Mouse (Mus musculus) heart, embryonic 11.5 days (tissue): ENCODE results near the gene Olfr1346. TPM values are rescaled to one million over a fixed set of nuclear protein-coding genes. Genes with fewer than 3 reads are reported as not detected.

Experiments used
- polyA plus RNA-seq: library from polyadenylated mRNA; unstranded; fragments of >200 nt; fragmentation: Nextera tagmentation; extraction: Ambion mirVana; gene quantifications from 2 replicates; pipeline ENCODE4 v1.2.1, GENCODE M21; 2014

Olfr1346 gene
- polyA plus RNA-seq, 1 experiment from 2014 or later, result not detected

Other genes with a start within 250 kb of the Olfr1346 start
- not detected in 2 replicates for gene Zscan5b, start 244.8 kb upstream of the Olfr1346 start, polyA plus RNA-seq
- not detected in 2 replicates for gene Epp13, start 214.4 kb upstream of the Olfr1346 start, polyA plus RNA-seq
- gene Zfp667, start 180.5 kb upstream of the Olfr1346 start, polyA plus RNA-seq, result 6.3 and 6.7 TPM in 2 replicates
- gene Zfp583, start 135.8 kb upstream of the Olfr1346 start, polyA plus RNA-seq, result 4.4 and 5.1 TPM in 2 replicates
- 1.1 and 2.4 TPM in 2 replicates for gene Gm3854, start 123.3 kb upstream of the Olfr1346 start, polyA plus RNA-seq
- gene Zfp78, start 103.8 kb upstream of the Olfr1346 start, polyA plus RNA-seq, result 1.5 and 2.0 TPM in 2 replicates
- gene Zfp28, start 83.8 kb upstream of the Olfr1346 start, polyA plus RNA-seq, result 8.0 and 8.5 TPM in 2 replicates
- gene Smim17, start 68.4 kb upstream of the Olfr1346 start, polyA plus RNA-seq, result not detected in 2 replicates
- gene Gm20715, start 56.8 kb upstream of the Olfr1346 start, polyA plus RNA-seq, result not detected in 2 replicates
- not detected in 2 replicates for gene Olfr1344, start 28.4 kb upstream of the Olfr1346 start, polyA plus RNA-seq
- not detected in 2 replicates for gene Olfr1336, start 10.9 kb upstream of the Olfr1346 start, polyA plus RNA-seq
- not detected in 2 replicates for gene Olfr5, start 19.8 kb downstream of the Olfr1346 start, polyA plus RNA-seq
- not detected in 2 replicates for gene Olfr1347, start 32.7 kb downstream of the Olfr1346 start, polyA plus RNA-seq
- not detected in 2 replicates for gene Olfr1348, start 41.6 kb downstream of the Olfr1346 start, polyA plus RNA-seq
- gene Olfr1349, start 55.8 kb downstream of the Olfr1346 start, polyA plus RNA-seq, result 0.10 TPM in 1 of 2 replicates, not detected in the other
- gene Olfr1350, start 97.7 kb downstream of the Olfr1346 start, polyA plus RNA-seq, result not detected in 2 replicates
- 20.3 and 21.5 TPM in 2 replicates for gene Zim1, start 229.3 kb downstream of the Olfr1346 start, polyA plus RNA-seq